Mouse (Mus musculus) urinary bladder, postnatal 4 days (tissue): ENCODE results near the gene Smim27.

Experiments
- DNase-seq, 2 experiments: peaks; one replicate each; pipeline ENCODE4 v3.0.0; 2021 to 2022; ENCODE audit warnings: low spot score in 2 of 2

Smim27 gene

DNA sequence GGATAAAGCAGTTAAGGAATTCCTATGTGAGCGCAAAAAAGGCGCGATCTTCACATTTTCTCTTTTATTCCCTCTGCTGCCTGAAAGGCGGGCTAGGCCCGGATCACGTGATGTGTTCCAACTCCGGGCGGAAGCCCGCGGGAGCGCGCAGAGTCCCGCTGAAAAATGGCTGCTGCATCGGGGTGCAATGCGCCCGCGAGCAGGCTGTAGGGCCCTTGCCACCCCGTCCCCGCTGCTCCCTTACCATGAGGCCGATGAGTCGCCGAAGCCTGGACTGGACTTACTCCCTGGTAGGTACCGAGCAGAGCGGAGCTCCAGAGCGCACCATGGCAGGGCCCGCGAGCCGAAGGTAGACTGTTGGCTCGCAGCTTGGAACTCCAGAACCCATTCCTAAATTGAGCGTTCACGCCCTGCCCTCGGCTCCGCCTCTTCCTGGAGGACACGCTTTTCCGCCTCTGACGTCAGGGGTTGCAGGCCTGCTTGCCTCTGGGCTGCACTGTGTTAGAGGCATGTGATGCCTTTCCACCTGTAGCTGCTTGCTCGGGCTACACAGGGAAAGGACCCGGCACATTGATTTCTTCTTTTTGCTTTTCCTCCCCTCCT, at the start of gene Smim27, which contains the start of gene Topors:
Gene Smim27 (plus strand): TSS at position 150 of the 603 bp plus-strand sequence.
Gene Topors (minus strand): TSS at position 421 of the 603 bp plus-strand sequence.
- peak; percentile 92 to 94 for DNase-seq

DNA sequence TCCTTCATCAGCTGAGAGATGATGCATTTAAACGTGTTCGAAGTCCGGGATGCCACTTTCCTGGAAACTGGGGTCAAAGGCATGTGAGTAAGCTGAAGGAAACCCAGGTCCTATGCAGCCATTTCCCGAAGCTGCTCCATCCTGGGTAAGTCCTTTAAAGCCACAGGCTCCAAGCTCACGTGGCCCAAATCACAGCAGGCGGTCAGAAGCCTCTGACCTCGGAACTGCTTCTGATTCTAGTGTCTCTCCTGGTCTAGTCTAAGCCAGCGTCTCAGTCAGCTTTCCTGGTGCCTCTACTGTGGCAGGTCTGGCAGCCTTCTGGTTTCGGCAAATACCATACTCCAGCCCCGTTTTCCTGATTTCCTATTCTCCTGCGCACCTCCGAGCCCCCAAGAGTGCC, 48.9 kb upstream of the Smim27 start:
- no peak for DNase-seq

DNA sequence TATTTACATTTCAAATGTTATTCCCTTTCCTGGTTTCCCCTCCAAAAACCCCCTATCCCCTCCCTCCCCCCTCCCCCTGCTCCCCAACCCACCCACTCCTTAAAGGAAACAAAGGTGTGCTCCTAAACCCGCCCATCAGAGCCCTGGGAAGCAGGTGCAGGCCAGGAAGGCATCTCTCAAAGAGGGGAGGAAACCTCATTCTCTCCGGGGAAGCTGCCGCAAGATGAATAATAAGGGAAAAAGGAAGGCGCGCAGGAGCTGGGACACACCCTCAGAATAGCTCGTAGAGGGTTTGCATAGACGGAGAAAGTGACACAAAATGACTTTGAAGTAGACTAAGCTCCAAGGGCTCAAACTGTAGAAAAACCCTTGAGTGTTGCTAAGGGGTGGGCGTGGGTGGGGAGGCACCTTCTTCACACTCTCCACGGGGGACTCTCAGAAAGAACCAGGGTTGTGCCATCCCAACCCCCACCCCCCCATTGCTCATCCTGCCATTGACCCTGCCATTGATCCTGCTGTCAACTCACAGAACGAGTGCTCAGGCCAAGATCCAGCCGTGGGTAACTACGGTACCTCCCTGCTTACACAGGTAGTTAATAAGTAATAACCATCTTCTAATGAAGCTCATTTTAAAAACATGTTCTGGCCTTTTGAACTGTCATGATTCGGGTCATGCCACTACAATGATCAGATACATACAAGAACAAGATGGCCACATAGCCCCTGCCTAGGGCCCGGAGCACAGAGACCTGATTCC, 48.2 kb upstream of the Smim27 start:
- no peak for DNase-seq

DNA sequence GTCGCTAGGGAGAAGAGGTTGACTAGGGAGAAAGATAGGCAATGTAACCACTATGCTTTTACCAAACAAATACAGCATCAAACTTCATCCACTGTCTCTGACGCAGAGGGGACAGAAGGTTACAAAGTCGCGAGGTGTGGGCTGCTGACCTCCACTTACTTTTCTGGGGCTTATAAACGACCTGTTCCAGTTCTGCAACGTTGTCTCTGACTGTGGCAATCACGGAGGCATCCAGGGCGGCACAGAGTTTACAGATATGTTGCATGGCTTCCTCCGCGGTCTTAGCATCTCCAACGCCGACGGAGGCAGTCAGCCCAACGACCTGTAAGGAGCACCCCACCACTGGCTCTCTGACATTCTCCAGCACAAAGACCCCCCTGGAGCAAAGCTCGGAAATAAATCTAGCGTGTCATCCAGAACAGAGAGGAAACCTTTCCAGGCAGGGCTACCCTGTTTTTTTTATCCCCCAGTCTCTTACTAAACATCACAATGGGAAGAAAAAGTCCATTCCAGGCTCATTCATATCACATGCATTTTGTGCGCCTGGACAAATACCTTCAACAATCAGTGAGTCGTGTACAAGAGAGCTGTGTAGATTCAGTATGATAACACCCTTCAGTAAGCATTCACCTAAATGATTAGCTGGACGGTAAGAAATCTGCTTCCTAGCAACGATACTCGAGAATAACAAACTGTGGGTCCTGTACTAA, 47.3 kb upstream of the Smim27 start:
- DNase-seq: no peak

DNA sequence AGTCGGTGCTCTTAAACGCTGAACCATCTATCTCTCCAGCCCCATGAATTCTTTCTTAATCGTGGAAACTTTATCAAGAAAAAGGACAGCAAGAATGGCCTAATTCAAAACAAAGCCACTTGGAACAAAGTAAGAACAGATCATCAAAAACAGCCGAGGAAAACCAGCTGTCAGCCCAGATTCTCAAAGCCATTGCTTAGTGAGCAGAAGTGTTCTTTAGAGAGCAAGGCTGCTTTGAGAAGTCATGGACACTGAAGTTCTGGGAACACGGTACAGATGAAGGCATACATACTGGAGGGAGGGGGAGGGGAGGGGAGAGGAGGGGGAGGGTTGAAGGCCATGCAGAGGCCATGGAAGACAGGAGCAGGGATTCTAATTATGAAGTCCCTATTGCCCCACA, 43.3 kb upstream of the Smim27 start:
- DNase-seq: no peak

DNA sequence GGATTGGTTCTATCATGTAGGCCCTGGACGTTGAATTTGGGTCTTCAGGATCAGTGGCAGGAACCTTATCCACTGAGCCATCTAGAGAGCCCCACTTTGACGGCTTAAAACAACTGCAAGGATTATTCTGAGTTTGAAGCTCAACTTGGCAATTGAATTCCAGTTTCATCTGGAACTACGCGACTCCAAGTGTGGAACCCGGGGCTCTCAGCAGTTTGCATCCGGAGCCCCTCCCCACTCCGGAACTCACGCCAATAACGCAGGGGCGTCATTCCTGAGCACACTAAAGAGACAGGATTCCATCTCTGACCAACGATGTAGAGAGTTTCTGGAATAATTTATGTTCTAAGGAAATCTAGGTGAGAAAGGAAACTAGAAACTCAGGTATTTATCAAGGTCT, 42.2 kb upstream of the Smim27 start:
- no peak for DNase-seq

DNA sequence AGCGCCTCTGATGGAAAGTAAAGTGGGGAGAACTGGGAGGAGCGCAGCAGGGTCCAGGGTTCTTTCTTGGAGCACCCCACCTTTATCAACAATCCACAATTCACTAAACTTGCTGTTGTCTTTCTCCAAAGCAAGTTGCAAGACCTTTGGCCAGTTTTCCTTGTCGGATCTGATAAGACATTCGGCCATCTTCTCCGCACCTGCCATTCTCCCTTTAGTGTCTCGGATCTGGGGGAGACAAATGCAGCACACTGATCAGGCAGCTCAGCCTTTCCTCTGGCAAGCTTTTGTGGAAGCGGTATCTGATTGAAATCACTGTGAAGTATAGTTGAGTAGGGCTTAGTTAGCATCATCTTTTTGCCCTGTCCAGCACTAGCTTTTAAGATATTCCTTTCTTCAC, 41.5 kb upstream of the Smim27 start:
- no peak for DNase-seq

DNA sequence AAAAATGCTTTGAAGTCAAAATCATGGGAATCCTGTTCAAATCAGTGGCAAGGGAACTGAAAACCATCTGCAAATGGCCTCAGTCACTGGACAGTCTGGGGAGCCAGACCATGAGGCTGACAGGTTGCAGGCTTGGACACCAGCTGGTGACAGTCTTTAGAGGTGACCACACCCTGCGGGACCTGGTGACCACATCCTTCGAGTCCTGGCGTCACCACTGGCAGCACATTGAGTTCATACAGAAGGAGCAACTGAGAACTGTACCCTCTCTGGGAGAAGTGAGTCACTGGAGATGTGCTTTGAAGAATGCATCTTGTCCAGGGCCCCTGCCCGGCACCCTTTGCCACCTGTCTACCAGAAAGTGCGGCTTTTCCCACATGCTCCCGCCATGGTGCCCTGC, 39.7 kb upstream of the Smim27 start:
- DNase-seq: no peak

DNA sequence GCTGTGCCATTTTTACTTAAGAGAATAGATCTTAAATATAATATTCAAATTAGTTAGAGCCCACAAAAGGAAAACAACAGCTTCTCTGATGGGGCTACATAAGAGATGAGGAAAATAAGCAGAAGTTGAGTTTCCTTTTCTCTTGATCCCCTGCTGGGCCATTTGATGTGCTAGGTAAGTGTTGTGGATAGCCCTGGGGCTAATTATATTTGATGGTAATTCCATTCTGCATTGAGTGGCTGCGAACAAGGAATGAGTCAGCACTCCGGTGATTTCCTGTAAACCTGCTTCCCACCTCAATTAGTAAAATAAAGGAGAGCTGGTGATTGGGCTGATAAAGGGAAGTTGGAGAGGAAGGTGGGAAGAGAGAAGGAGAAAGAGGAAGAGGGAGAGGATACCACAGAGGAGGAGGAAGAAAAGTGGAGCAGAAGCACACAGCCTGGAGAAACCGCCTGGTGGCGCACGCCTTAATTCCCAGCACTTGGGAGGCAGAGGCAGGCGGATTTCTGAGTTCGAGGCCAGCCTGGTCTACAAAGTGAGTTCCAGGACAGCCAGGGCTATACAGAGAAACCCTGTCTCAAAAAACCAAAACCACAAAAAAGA, 36.2 kb upstream of the Smim27 start:
- DNase-seq: no peak

DNA sequence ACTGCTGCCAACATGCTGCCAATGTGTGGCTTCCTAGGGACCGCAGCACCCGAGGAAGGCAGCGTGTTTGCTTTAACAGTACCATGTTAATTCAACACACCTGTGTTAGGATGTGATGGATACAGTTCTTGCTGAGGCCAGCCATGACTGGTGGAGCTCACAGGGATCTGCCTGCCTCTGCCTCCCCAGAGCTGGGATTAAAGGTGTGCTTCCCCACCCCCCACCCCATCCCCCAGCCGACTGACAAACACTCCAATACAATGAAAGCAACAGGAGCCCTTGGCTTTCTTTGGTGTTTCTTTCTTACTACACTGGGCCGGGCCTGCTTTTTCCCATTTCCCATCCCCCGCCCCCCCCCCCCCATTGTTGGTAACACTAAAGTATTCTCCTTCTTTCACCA, 35.1 kb upstream of the Smim27 start:
- no peak for DNase-seq

DNA sequence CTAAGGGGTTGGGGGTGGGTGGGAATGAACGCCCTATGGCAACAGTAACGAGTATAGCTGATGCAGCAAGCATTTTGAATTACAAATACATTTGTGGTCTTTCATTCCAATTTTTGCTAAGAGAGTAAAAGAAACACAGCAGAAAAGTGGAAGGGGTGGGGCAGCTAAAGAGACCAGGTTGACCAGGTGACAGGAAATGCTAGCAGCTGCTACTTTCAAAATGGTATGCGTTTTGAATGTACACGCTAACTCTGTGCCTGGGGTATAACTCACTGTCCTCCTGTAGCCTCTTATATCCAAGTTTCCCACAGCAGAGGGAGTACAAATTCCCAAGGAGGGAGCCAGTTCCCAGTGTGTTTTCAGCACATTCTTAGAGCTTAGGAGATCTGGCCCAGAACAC, 32.5 kb upstream of the Smim27 start:
- no peak for DNase-seq

DNA sequence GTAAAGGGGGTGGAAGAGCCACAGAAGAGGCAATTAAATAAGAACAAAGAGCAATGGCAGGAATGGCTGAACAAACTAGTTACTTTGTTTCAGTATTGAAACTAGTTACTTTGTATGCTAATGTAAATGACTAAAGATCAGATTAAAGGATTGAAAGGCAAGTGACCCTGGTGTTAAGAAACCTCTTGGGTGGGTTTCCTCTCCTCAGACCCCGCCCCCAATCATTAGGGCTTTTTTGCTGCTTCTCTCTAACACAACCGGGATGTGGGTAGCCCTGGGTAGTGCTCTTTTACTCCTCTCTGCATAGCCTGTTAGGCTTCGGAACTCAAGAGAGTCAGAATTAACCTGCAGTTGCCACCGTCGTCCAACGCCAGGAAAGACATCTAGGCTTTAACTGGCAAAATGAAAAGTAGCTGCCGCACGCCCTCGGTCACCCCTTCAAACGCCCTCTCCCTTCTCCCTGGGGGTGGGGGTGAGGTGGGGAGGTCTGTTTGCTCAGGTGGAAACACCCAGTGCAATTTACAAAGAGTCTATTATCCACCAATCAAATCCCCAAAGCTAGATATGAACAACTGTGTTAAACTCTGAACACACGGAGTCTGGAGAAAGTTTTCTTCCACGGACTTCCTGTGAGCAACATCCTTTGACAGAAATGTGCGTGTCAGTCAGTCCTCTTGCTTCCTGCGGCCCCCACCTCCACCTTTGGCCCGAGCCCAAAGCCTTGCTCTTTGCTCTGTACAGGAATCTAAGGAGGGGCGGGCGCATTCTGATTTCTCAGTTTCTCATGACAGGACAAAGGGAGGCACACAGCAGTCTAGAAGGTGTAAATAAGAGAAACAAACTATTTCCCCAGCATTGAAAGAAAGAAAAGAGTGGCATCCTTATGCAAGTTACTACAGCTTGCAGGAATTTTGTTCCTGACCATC, 30.6 kb upstream of the Smim27 start:
- DNase-seq: peak in 1 of 2 experiments; percentile 24

DNA sequence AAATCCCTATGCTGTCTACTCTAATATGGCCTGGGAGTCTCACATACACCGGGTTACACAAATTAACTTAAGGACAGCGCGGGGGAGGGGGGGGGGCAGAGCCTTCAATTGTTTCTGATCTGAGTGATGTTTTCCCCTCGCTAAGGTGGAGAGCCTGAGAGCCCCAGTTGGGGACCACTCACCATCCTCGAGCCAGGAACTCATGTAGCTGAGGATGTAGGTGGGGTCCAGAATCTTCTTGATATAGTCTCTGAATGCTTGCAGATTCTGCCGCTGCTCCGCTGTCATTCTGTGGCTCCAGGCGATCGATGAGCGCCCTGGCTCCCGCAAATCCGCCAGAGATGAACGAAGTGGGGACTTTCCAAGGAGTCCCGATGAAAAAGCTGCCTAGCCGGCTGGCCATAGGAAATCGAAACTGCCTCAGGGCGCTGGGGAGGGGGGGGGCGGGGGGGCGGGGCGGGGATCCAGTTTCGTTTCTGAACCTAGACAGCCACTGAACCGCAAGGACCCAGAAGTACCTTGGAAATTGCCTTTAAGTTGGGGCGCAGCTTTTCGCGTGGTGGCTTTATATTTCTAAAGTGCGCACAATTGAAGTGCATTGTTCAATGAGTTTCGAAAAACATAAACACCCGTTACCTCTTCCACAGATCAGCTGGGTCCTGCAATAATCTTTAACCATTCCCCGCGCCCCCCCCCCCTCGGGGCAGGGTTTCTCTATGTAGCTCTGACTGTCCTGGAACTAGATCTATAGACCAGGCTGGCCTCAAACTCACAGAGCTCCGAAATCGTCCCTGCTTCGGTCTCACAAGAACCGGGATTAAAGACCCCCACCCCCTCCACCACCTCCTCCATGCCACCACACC, 29.7 kb upstream of the Smim27 start, which contains the start of gene Ddx58:
Gene Ddx58 (minus strand): TSS at position 420 of the 863 bp plus-strand sequence.
- no peak for DNase-seq

DNA sequence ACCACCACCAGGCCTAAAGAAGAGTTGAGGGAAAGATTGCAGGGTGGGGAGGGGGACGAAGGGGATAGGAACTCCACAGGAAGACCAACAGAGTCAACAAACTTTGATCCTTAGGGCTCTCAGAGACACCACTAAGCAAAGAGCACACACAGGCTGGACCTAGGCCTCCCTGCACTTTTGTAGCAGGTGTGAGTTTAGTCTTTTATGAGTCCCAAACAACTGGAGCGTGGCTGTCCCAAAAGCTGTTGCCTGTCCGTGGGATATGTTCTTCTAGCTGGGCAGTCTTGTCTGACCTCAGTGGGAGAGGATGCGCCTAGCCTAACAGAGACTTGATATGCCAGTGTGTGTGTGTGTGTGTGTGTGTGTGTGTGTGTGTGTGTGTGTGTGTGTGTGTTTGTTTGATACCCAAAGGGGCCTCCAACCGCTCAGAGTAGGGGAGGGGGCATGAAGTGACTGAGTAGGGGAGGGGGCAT, 29.1 kb upstream of the Smim27 start:
- DNase-seq: no peak

DNA sequence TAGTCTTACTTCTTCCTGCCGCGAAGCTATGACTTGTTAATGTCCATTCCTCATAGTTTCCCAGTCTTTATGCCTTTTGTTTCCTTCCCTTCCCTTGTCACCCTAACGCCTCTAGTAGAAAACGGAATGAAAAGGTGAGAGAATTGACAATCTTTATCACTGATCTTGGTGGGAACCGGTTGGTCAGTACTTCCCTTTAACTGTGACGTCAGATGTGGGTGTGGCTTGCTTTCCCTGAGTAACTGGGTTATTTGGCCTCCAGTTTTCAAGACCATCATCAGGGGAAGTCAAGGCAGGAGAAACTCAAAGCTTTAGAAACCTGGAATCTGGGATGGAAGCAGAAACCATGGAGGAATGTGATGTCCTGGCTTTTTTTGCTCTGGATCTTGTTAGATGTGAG, 27.5 kb upstream of the Smim27 start:
- no peak for DNase-seq

DNA sequence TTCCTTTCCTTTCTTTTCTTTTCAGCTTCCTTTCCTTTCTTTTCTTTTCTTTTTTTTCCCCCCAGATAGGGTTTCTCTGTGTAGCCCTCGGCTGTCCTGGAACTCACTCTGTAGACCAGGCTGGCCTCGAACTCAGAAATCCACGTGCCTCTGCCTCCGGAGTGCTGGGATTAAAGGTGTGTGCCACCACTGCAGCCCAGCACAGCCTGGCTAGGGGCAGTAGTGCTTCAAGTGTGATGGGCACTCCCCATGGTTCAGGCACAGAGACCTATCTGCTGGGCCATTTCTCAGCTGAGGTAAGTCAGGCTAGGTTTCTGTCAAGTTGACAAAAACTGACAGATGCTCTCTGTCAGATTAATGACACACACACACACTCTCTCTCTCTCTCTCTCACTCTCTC, 26.4 kb upstream of the Smim27 start:
- DNase-seq: no peak

DNA sequence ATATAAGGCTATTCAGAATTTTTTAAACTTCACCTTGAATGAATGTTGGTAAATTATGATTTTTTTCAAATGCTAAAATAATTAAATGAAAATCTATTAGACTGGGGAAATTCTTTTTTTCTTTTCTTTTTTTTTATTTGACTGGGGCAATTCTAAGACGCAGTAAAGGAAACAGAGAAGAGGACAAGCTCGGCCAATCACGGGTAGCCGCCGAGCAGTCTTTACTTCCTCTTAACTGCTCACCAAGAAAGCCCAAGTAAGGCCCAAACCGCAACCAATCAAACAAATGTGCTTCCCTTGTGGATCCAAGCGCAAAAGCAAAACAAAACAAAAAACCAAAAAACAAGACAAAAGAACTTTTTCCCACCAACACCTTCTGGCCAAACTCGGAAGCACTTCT, 25.3 kb upstream of the Smim27 start:
- no peak for DNase-seq

DNA sequence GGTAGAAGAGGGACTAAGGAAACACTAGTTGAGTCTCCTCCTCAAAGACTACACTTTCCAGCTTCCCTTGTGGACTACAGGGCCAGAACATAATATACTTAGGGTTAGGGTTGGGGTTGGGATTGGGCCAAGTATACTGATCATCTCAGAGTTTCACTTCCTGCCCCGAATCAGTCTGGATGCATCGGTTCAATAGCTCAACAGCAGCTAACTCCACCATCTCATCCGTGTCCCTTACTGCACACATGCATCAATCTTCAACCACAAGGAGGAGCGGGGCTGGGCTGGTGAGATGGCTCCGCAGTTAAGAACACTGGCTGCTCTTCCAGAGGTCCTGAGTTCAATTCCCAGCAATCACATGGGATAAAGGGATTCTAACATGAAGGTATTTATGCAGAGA, 18.4 kb upstream of the Smim27 start:
- no peak for DNase-seq

DNA sequence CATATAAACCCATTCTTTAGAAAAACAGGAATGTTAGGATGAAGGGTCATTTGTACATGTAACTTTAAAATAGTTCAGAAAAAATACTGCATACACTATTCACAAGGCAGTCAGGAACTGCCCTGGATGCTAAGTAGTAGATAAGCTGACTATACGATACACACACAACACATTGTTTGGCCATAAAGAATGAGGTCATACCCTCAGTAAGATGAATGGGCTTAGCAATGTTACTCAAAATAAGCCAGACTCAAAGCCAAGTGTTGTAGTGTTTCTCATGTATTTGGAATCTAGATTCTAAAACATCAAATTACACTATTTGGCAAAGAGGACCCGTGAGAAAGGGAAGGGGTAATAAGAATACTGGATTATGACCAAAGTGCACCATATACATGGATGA, 15.6 kb upstream of the Smim27 start:
- no peak for DNase-seq

DNA sequence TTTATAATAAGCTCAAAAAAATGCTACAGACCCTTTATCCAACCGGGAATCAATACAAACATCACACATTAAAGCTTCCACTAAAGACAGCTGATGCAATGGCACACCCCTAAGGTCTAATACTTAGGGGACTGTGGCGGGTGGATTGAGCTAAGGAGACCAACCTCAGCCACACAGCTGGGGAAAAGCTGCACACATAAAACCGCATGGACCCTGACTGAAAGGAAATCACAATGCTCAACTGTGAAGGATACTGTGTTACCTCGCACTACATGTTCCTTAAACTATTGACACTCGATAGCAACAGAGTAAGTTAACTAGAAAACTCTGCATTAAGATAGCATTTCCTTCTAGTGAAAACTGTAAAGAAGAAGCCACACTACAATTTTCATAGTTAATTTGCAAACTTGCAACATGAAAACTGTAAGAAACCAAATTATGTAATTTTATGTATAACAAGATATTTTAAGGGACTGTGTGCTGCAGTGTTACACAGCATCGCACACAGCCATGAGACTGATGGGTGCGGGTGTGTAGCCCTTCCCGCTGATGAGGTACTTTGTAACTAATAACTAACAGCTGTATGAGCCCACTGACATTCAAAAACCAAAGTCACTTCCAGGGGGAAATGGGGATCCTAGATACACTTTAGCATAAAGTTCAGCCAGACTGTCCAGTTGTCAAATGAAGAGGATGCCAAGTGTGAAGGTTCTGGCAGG, 14.8 kb upstream of the Smim27 start:
- DNase-seq: no peak
